Mouse (Mus musculus) intestine, postnatal 0 days (tissue): Measurements from ENCODE around the gene Casp4. TPM values are rescaled to one million over a fixed set of nuclear protein-coding genes. Genes with fewer than 3 reads are reported as not detected.

ENCODE experiments used
- ATAC-seq: fragments of 200-750 bp; cut with Nextera tagmentation; 2 replicates; pipeline ENCODE4 v1.8.0; 2017; ENCODE audit warnings: mild to moderate bottlenecking, moderate TSS enrichment, moderate library complexity
- H3K27ac ChIP-seq: fragments of 300-500 bp; sonication (generic); 2 replicates; pipeline ENCODE4 v1.5.1; 2014; ENCODE audit warnings: mild to moderate bottlenecking, low read depth, low read length, moderate library complexity
- H3K27me3 ChIP-seq: fragments of 300-500 bp; sonication (generic); replicated peaks from 2 replicates; pipeline ENCODE4 v1.6.1; 2014; ENCODE audit warnings: low read length, mixed read lengths; ENCODE audit not compliant: control insufficient read depth, insufficient read depth
- H3K36me3 ChIP-seq: fragments of 300-500 bp; sonication (generic); 2 replicates; pipeline ENCODE4 v1.6.1; 2014; ENCODE audit warnings: mild to moderate bottlenecking, moderate library complexity; ENCODE audit not compliant: control insufficient read depth, insufficient read depth
- H3K4me1 ChIP-seq: fragments of 300-500 bp; sonication (generic); replicated peaks from 2 replicates; pipeline ENCODE4 v1.6.1; 2014; ENCODE audit warnings: antibody characterized with exemption, low read length, mixed read lengths; ENCODE audit not compliant: control insufficient read depth, insufficient read depth
- H3K4me2 ChIP-seq: fragments of 300-500 bp; sonication (generic); replicated peaks from 2 replicates; pipeline ENCODE4 v1.6.1; 2014; ENCODE audit warnings: low read depth, mild to moderate bottlenecking, moderate library complexity
- H3K4me3 ChIP-seq: fragments of 300-500 bp; sonication (generic); 2 replicates; pipeline ENCODE4 v1.5.1; 2014; ENCODE audit warnings: low read depth, low read length
- H3K9ac ChIP-seq: fragments of 300-500 bp; sonication (generic); 2 replicates; pipeline ENCODE4 v1.6.1; 2014; ENCODE audit warnings: mild to moderate bottlenecking, low read depth, low read length
- H3K9me3 ChIP-seq: fragments of 300-500 bp; sonication (generic); 2 replicates; pipeline ENCODE4 v1.6.1; 2016; ENCODE audit warnings: mixed run types; ENCODE audit not compliant: control insufficient read depth
- CTCF ChIP-seq: sonication (generic); IDR thresholded peaks from 2 replicates; pipeline ENCODE4 v1.5.1; 2016; ENCODE audit warnings: low read depth, mild to moderate bottlenecking, control low read depth, antibody characterized with exemption, moderate library complexity
- WGBS: fragments of 180-500 bp; shearing (Covaris S2); extraction: QIAGEN DNeasy Blood & Tissue Kit; methylation state at CpG from one replicate; pipeline ENCODE4 v1.1.7; 2014; 5-methylcytosine and 5-hydroxymethylcytosine counted together
- polyA plus RNA-seq: library from polyadenylated mRNA; unstranded; fragments of >200 nt; fragmentation: Nextera tagmentation; extraction: Ambion mirVana; gene quantifications from 2 replicates; pipeline ENCODE4 v1.2.1, GENCODE M21; 2015

Gene Casp4
- polyA plus RNA-seq, 1 experiment from 2014 or later, result 14.3 TPM

DNA sequence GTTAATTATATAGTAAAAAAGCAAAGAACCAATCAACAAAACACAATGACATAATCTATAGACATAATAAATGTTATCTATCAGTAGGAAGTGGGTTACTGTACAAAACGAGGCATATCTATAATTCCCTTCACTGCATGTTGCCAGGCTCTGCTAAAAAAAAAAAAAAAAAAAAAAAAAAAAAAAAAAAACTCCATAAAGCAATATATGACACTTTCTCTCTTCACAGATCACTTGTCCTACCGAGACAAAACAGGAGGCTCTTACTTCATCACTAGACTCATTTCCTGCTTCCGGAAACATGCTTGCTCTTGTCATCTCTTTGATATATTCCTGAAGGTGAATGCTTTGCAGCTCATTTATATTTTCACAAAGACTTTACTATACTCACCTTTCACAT lies 19.6 kb downstream of the Casp4 start:
- Histone ChIP-seq H3K9ac (no peak overlapping the region), H3K4me3 (no peak overlapping the region), H3K27ac (no peak overlapping the region), H3K9me3 (no peaks in the 10 kb centered on the region), H3K36me3 (no peaks in the 10 kb centered on the region), H3K4me1 (no peaks in the 10 kb centered on the region; the same call in 1 of the 2 replicates), H3K4me2 (no peak overlapping the region), H3K27me3 (no peaks in the 10 kb centered on the region)
- no peak for TF ChIP-seq CTCF
- WGBS, result 49% methylated on average over 3 of the region's 3 CpGs
- ATAC-seq, result no peak

DNA sequence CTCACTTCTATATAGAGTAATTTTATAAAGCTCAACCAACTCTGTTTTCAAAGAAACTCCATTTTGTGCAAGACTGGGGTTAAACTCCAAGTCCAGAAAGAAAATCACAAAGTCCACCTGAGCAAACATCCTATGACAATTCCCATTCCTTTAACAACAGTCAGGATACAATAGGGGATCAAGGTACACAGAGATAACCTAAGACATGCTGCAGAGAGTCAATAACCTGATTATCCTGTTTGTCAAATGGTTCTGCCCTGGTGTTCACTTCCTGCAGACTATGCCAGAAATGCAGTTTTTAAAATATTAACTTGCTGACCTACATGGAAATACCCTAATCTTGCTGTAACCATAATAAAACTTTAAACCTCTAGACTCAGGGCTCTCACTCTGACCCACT lies 23.8 kb downstream of the Casp4 start:
- TF ChIP-seq CTCF, result no peak
- Histone ChIP-seq H3K9me3 (no peaks in the 10 kb centered on the region), H3K4me3 (no peak overlapping the region), H3K36me3 (no peaks in the 10 kb centered on the region), H3K27ac (peak overlapping the region; percentile 75; the same call in 1 of the 2 replicates), H3K9ac (no peak overlapping the region), H3K4me2 (no peak overlapping the region), H3K27me3 (no peaks in the 10 kb centered on the region), H3K4me1 (no peaks in the 10 kb centered on the region; the same call in 1 of the 2 replicates)
- peak; percentile 100 for ATAC-seq

DNA sequence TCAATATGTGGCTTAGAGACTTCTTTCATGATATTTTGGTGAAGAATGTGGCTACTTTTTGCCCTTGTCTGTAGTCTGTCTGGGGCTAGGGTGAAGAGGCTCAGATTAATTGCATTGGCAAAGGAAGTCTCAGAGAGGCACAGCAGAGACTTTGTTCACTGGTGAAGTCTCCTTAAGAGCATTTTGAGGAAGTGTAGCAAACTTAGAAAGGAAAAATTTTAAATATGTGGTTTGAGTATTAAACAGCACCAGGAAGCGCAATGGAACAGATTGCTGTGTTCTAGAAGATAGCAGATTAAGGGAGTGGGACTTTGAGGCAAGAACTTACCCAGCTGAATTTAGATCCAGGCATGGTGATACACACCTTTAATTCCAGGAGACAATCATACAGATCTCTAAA lies 24.8 kb downstream of the Casp4 start:
- no peak overlapping the region for H3K9ac ChIP-seq
- no peaks in the 10 kb centered on the region for H3K36me3 ChIP-seq
- no peaks in the 10 kb centered on the region for H3K27me3 ChIP-seq
- no peak overlapping the region for H3K4me2 ChIP-seq
- H3K9me3 ChIP-seq, result no peaks in the 10 kb centered on the region
- ATAC-seq, result no peak
- TF ChIP-seq CTCF, result no peak
- H3K4me1 ChIP-seq, result no peaks in the 10 kb centered on the region; the same call in 1 of the 2 replicates
- peak overlapping the region; percentile 54 for H3K27ac ChIP-seq
- H3K4me3 ChIP-seq, result no peak overlapping the region
- WGBS, result 77% methylated on average over 1 of the region's 1 CpGs

DNA sequence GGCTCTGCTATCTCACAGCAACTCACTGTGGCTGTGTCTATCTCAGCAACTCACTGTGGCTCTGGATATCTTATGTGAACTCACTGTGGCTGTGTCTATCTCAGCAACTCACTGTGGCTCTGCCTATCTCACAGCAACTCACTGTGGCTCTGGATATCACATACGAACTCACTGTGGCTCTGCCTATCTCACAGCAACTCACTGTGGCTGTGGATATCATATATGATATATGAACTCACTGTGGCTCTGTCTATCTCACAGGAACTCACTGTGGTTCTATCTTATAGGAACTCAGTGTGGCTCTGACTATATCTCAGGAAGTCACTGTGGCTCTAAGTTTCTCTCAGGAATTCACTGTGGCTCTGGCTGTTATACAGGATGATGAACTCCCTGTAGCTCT lies 34.5 kb downstream of the Casp4 start:
- no peak for TF ChIP-seq CTCF
- H3K9me3 ChIP-seq, result no peaks in the 10 kb centered on the region
- WGBS, result 79% methylated on average over 1 of the region's 1 CpGs

DNA sequence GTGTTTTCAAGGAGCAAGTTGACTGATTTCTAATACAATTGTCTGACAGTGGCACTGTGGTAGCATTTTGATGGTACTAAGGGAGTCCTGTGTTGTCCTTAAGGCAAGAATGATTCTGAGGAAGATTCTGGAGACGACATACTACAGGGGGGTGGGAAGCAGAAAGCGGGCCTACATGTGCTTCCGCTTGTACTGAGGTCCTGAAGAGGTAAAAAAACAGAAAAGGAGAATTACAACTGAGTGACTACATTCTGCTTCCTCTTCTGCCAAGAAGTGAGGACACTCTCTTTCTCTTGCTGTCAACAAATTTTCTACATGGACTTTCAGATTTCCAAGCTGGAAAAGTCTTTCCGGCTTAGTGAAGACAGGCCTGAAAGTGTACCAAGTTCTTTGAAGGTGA lies 35.5 kb downstream of the Casp4 start:
- H3K27ac ChIP-seq, result no peak overlapping the region
- no peak overlapping the region for H3K4me3 ChIP-seq
- H3K27me3 ChIP-seq, result no peaks in the 10 kb centered on the region
- H3K9me3 ChIP-seq, result no peaks in the 10 kb centered on the region
- ATAC-seq, result no peak
- H3K9ac ChIP-seq, result no peak overlapping the region
- no peak overlapping the region for H3K4me2 ChIP-seq
- WGBS, result 90% methylated on average over 4 of the region's 4 CpGs
- no peak for TF ChIP-seq CTCF
- H3K4me1 ChIP-seq, result no peaks in the 10 kb centered on the region
- H3K36me3 ChIP-seq, result no peaks in the 10 kb centered on the region

More for the DNA sequence above, 34.5 kb downstream of the Casp4 start:
- Histone ChIP-seq H3K4me1 (no peaks in the 10 kb centered on the region), H3K27ac (no peak overlapping the region), H3K4me3 (no peak overlapping the region), H3K27me3 (no peaks in the 10 kb centered on the region), H3K4me2 (no peak overlapping the region), H3K36me3 (no peaks in the 10 kb centered on the region), H3K9ac (no peak overlapping the region)
- no peak for ATAC-seq

DNA sequence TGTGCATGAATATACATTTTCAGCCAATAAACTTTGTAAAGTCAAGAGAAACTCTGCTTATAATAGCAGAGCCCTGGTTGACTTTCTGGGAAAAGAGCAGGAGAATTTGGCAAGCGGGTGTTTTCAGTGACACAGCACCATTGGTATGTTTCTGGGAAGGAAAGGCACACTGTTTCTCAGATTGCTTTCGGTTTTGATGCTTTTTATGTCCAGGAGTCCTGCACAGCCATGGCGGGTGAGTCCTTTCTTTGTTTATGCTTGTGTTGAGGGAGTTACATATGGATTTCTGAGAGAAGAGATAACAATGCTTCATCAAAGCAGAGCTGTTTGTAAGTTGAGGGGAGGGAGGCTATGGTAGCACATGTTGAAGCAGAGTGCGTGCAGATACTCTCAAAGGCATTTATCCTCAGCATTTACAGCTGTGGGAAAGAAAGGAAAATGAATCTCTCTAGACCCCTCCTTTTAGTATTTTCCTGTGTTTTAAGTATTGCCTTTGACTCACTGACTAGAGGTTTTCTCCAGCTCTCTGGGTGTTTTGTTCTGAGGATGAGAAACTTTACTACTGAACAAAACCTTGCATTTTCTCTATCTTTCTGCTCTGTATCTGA lies 36.8 kb downstream of the Casp4 start, which contains the start of gene Casp12:
Gene Casp12 (plus strand): TSS at position 140 of the 608 bp plus-strand sequence.
- 44% methylated on average over 4 of the region's 4 CpGs for WGBS
- H3K4me1 ChIP-seq, result no peaks in the 10 kb centered on the region
- H3K4me2 ChIP-seq, result peak within 1 kb of the TSS; percentile 48
- H3K27me3 ChIP-seq, result no peaks in the 10 kb centered on the region
- ATAC-seq, result no peak
- H3K9me3 ChIP-seq, result no peaks in the 10 kb centered on the region
- no peak for TF ChIP-seq CTCF
- no peak within 1 kb of the TSS for H3K9ac ChIP-seq
- 0 out of 2 replicates have a peak within 1 kb of the TSS, but pooled peaks have one; percentile 46 for H3K27ac ChIP-seq
- H3K4me3 ChIP-seq, result peak within 1 kb of the TSS; percentile 27
- H3K36me3 ChIP-seq, result no peaks in the 10 kb centered on the region
